Mouse (Mus musculus) heart, adult 9 months (tissue): ENCODE data around the gene Rassf7.

Experiments used
- DNase-seq, 2 experiments: peaks; one replicate each; pipeline ENCODE4 v3.0.0; 2022; ENCODE audit warnings: low spot score in 2 of 2

Gene Rassf7

GRCm38 (mm10) chr7:141215101-141215879 lies at the start of gene Rassf7:
Rassf7 (plus strand) TSS chr7:141215860.
- DNase-seq = peak; percentile 82 to 86

GRCm38 (mm10) chr7:141167901-141168517 lies 47.7 kb upstream of the Rassf7 start:
- DNase-seq = peak; percentile 52 to 53

- DNase-seq = peak; percentile 78 to 81
Measured at GRCm38 (mm10) chr7:141168518-141168953, 47.1 kb upstream of the Rassf7 start.

- DNase-seq = no peak
Measured at GRCm38 (mm10) chr7:141169300-141169699, 46.4 kb upstream of the Rassf7 start.

- DNase-seq = no peak
Measured at GRCm38 (mm10) chr7:141169866-141170265, 45.8 kb upstream of the Rassf7 start.

GRCm38 (mm10) chr7:141172116-141173006 lies 43.3 kb upstream of the Rassf7 start, which contains the start of gene Rnh1:
Rnh1 (minus strand) TSS chr7:141172857.
- peak; percentile 93 for DNase-seq

- DNase-seq = no peak
Measured at GRCm38 (mm10) chr7:141173323-141173850, 42.3 kb upstream of the Rassf7 start.

GRCm38 (mm10) chr7:141175068-141175467 lies 40.6 kb upstream of the Rassf7 start:
- no peak for DNase-seq

GRCm38 (mm10) chr7:141176173-141176572 lies 39.5 kb upstream of the Rassf7 start:
- peak in 1 of 2 experiments; percentile 86 for DNase-seq

GRCm38 (mm10) chr7:141188194-141188593 lies 27.5 kb upstream of the Rassf7 start:
- DNase-seq = no peak

GRCm38 (mm10) chr7:141188733-141189132 lies 26.9 kb upstream of the Rassf7 start:
- DNase-seq = no peak

GRCm38 (mm10) chr7:141190220-141190619 lies 25.4 kb upstream of the Rassf7 start:
- DNase-seq = no peak

- DNase-seq = peak in 1 of 2 experiments; percentile 31
Measured at GRCm38 (mm10) chr7:141191036-141191435, 24.6 kb upstream of the Rassf7 start.

GRCm38 (mm10) chr7:141191796-141192685 lies 23.6 kb upstream of the Rassf7 start:
- DNase-seq = no peak

GRCm38 (mm10) chr7:141192776-141193347 lies 22.8 kb upstream of the Rassf7 start:
- no peak for DNase-seq

GRCm38 (mm10) chr7:141193348-141193856 lies 22.3 kb upstream of the Rassf7 start:
- no peak for DNase-seq

GRCm38 (mm10) chr7:141193948-141194347 lies 21.7 kb upstream of the Rassf7 start, which contains the start of the genes Hras and Lrrc56:
Hras (minus strand) TSS chr7:141194005.
Lrrc56 (plus strand) TSS chr7:141194157.
- peak; percentile 97 to 98 for DNase-seq

- DNase-seq = no peak
Measured at GRCm38 (mm10) chr7:141194409-141194808, 21.3 kb upstream of the Rassf7 start.

- DNase-seq = peak; percentile 83 to 86
Measured at GRCm38 (mm10) chr7:141194830-141195229, 20.8 kb upstream of the Rassf7 start.

GRCm38 (mm10) chr7:141195754-141196153 lies 19.9 kb upstream of the Rassf7 start:
- no peak for DNase-seq
